Mouse (Mus musculus): ENCODE measurements around the gene Gzmm. TPM values are rescaled to one million over a fixed set of nuclear protein-coding genes. Genes with fewer than 3 reads are reported as not detected.

The Gzmm gene
- polyA plus RNA-seq, 1 experiment from 2014 or later: 0.76 TPM

GRCm38 (mm10) chr10:79707759-79708158, 18.9 kb downstream of the Gzmm start:
- H3K9me3 ChIP-seq (replicated peaks): no peaks in the 10 kb centered on the region
- DNase-seq (ENCODE audit: low spot score): no peak
- no peaks in the 10 kb centered on the region for H3K27me3 ChIP-seq (ENCODE audit: low read depth, poor library complexity, severe bottlenecking)
- H3K36me3 ChIP-seq: peaks cover 68% of the 10 kb centered on the region
- WGBS: 78% methylated on average over 4 of the region's 4 CpGs
- H3K4me1 ChIP-seq: peaks cover 32% of the 10 kb centered on the region
- no peak overlapping the region for H3K4me3 ChIP-seq
- H3K27ac ChIP-seq: no peak overlapping the region

GRCm38 (mm10) chr10:79708668-79709067, 19.8 kb downstream of the Gzmm start:
- Histone ChIP-seq H3K9me3 (replicated peaks) (no peaks in the 10 kb centered on the region), H3K27ac (no peak overlapping the region), H3K4me3 (no peak overlapping the region), H3K27me3 (ENCODE audit: low read depth, poor library complexity, severe bottlenecking) (peaks cover 6% of the 10 kb centered on the region), H3K4me1 (peaks cover 32% of the 10 kb centered on the region), H3K36me3 (peaks cover 70% of the 10 kb centered on the region)
- 92% methylated on average over 21 of the region's 21 CpGs for WGBS
- no peak for DNase-seq (ENCODE audit: low spot score)

- no peak for DNase-seq (ENCODE audit: low spot score)
- no peak overlapping the region for H3K27ac ChIP-seq
- H3K9me3 ChIP-seq (replicated peaks): no peaks in the 10 kb centered on the region
- H3K27me3 ChIP-seq (ENCODE audit: low read depth, poor library complexity, severe bottlenecking): peaks cover 12% of the 10 kb centered on the region
- H3K4me1 ChIP-seq: peaks cover 32% of the 10 kb centered on the region
- WGBS: 80% methylated on average over 7 of the region's 7 CpGs
- no peak overlapping the region for H3K4me3 ChIP-seq
- peaks cover 70% of the 10 kb centered on the region for H3K36me3 ChIP-seq
Measured at GRCm38 (mm10) chr10:79709307-79709706, 20.5 kb downstream of the Gzmm start.

GRCm38 (mm10) chr10:79712029-79712428, 23.2 kb downstream of the Gzmm start:
- WGBS: 96% methylated on average over 1 of the region's 1 CpGs
- Histone ChIP-seq H3K4me1 (peaks cover 21% of the 10 kb centered on the region), H3K27me3 (ENCODE audit: low read depth, poor library complexity, severe bottlenecking) (peaks cover 39% of the 10 kb centered on the region), H3K27ac (no peak overlapping the region), H3K9me3 (replicated peaks) (no peaks in the 10 kb centered on the region), H3K36me3 (peaks cover 60% of the 10 kb centered on the region), H3K4me3 (no peak overlapping the region)
- no peak for DNase-seq (ENCODE audit: low spot score)

GRCm38 (mm10) chr10:79712499-79713126, 23.8 kb downstream of the Gzmm start:
- no peak overlapping the region for H3K27ac ChIP-seq
- DNase-seq (ENCODE audit: low spot score): peak; percentile 86
- H3K4me3 ChIP-seq: no peak overlapping the region
- H3K36me3 ChIP-seq: peaks cover 54% of the 10 kb centered on the region
- H3K4me1 ChIP-seq: peaks cover 21% of the 10 kb centered on the region
- H3K27me3 ChIP-seq (ENCODE audit: low read depth, poor library complexity, severe bottlenecking): peaks cover 45% of the 10 kb centered on the region
- WGBS: 8% methylated on average over 6 of the region's 6 CpGs
- no peaks in the 10 kb centered on the region for H3K9me3 ChIP-seq (replicated peaks)

- H3K27me3 ChIP-seq (ENCODE audit: low read depth, poor library complexity, severe bottlenecking): peaks cover 50% of the 10 kb centered on the region
- no peak for DNase-seq (ENCODE audit: low spot score)
- no peaks in the 10 kb centered on the region for H3K9me3 ChIP-seq (replicated peaks)
- H3K27ac ChIP-seq: no peak overlapping the region
- H3K4me3 ChIP-seq: no peak overlapping the region
- WGBS: 35% methylated on average over 1 of the region's 1 CpGs
- H3K4me1 ChIP-seq: peaks cover 19% of the 10 kb centered on the region
- H3K36me3 ChIP-seq: peaks cover 48% of the 10 kb centered on the region
Measured at GRCm38 (mm10) chr10:79713163-79713562, 24.3 kb downstream of the Gzmm start.

GRCm38 (mm10) chr10:79714996-79715395, 26.2 kb downstream of the Gzmm start:
- Histone ChIP-seq H3K27me3 (ENCODE audit: low read depth, poor library complexity, severe bottlenecking) (peaks cover 69% of the 10 kb centered on the region), H3K9me3 (replicated peaks) (no peaks in the 10 kb centered on the region), H3K36me3 (peaks cover 30% of the 10 kb centered on the region), H3K4me3 (no peak overlapping the region), H3K27ac (no peak overlapping the region), H3K4me1 (peaks cover 19% of the 10 kb centered on the region)
- no peak for DNase-seq (ENCODE audit: low spot score)
- WGBS: 74% methylated on average over 4 of the region's 4 CpGs

GRCm38 (mm10) chr10:79716254-79716987, 27.6 kb downstream of the Gzmm start, which contains the start of gene Hcn2:
TSS of gene Hcn2 (plus strand) at chr10:79716634.
- H3K4me3 ChIP-seq: peak within 1 kb of the TSS; percentile 61
- no peak for DNase-seq (ENCODE audit: low spot score)
- no peak within 1 kb of the TSS for H3K27ac ChIP-seq
- peaks cover 16% of the 10 kb centered on the region for H3K36me3 ChIP-seq
- H3K27me3 ChIP-seq (ENCODE audit: low read depth, poor library complexity, severe bottlenecking): peaks cover 80% of the 10 kb centered on the region
- 5% methylated on average over 79 of the region's 91 CpGs for WGBS
- peaks cover 19% of the 10 kb centered on the region for H3K4me1 ChIP-seq
- no peaks in the 10 kb centered on the region for H3K9me3 ChIP-seq (replicated peaks)

- under 1% methylated on average over 44 of the region's 44 CpGs for WGBS
- peaks cover 80% of the 10 kb centered on the region for H3K27me3 ChIP-seq (ENCODE audit: low read depth, poor library complexity, severe bottlenecking)
- H3K27ac ChIP-seq: no peak overlapping the region
- peak overlapping the region; percentile 61 for H3K4me3 ChIP-seq
- H3K4me1 ChIP-seq: peaks cover 19% of the 10 kb centered on the region
- peaks cover 10% of the 10 kb centered on the region for H3K36me3 ChIP-seq
- H3K9me3 ChIP-seq (replicated peaks): no peaks in the 10 kb centered on the region
- DNase-seq (ENCODE audit: low spot score): no peak
Measured at GRCm38 (mm10) chr10:79716988-79717355, 28.2 kb downstream of the Gzmm start.

- 6% methylated on average over 43 of the region's 43 CpGs for WGBS
- Histone ChIP-seq H3K4me1 (peaks cover 19% of the 10 kb centered on the region), H3K4me3 (peak overlapping the region; percentile 61)
Measured at GRCm38 (mm10) chr10:79717640-79718357, 29.0 kb downstream of the Gzmm start.

GRCm38 (mm10) chr10:79721089-79721488, 32.3 kb downstream of the Gzmm start:
- no peaks in the 10 kb centered on the region for H3K36me3 ChIP-seq
- H3K27me3 ChIP-seq (ENCODE audit: low read depth, poor library complexity, severe bottlenecking): peaks cover 50% of the 10 kb centered on the region
- H3K27ac ChIP-seq: no peak overlapping the region
- DNase-seq (ENCODE audit: low spot score): no peak
- H3K4me1 ChIP-seq: peaks cover 19% of the 10 kb centered on the region
- 74% methylated on average over 5 of the region's 5 CpGs for whole genome bisulfite sequencing
- no peak overlapping the region for H3K4me3 ChIP-seq
- H3K9me3 ChIP-seq (replicated peaks): no peaks in the 10 kb centered on the region

More at GRCm38 (mm10) chr10:79717640-79718357, 29.0 kb downstream of the Gzmm start:
- Histone ChIP-seq H3K27me3 (ENCODE audit: low read depth, poor library complexity, severe bottlenecking) (peaks cover 80% of the 10 kb centered on the region), H3K36me3 (peaks cover 2% of the 10 kb centered on the region; the same call in 1 of the 2 replicates), H3K9me3 (replicated peaks) (no peaks in the 10 kb centered on the region), H3K27ac (no peak overlapping the region)
- DNase-seq (ENCODE audit: low spot score): peak; percentile 90

- no peak overlapping the region for H3K4me3 ChIP-seq
- 81% methylated on average over 6 of the region's 6 CpGs for WGBS
- H3K27me3 ChIP-seq (ENCODE audit: low read depth, poor library complexity, severe bottlenecking): peaks cover 30% of the 10 kb centered on the region
- H3K27ac ChIP-seq: no peak overlapping the region
- no peak for DNase-seq (ENCODE audit: low spot score)
- H3K36me3 ChIP-seq: no peaks in the 10 kb centered on the region
- H3K9me3 ChIP-seq (replicated peaks): no peaks in the 10 kb centered on the region
- peaks cover 3% of the 10 kb centered on the region; the same call in 1 of the 2 replicates for H3K4me1 ChIP-seq
Measured at GRCm38 (mm10) chr10:79723047-79723446, 34.2 kb downstream of the Gzmm start.

GRCm38 (mm10) chr10:79723692-79724091, 34.9 kb downstream of the Gzmm start:
- Histone ChIP-seq H3K36me3 (no peaks in the 10 kb centered on the region), H3K4me1 (peaks cover 3% of the 10 kb centered on the region; the same call in 1 of the 2 replicates), H3K4me3 (no peak overlapping the region), H3K27me3 (ENCODE audit: low read depth, poor library complexity, severe bottlenecking) (peaks cover 24% of the 10 kb centered on the region), H3K9me3 (replicated peaks) (no peaks in the 10 kb centered on the region), H3K27ac (no peak overlapping the region)
- no peak for DNase-seq (ENCODE audit: low spot score)
- WGBS: 84% methylated on average over 7 of the region's 7 CpGs
